Mouse (Mus musculus): ENCODE data around the gene Sox6. TPM values are rescaled to one million over a fixed set of nuclear protein-coding genes. Genes with fewer than 3 reads are reported as not detected.
"Not testable (repeated sequence)": the region's sequence is repeated elsewhere in the genome, so short reads cannot be mapped to it uniquely, and the experiment has no call there.

Gene Sox6
- total RNA-seq, 2 experiments from 2014 or later, result 11.1 to 23.8 TPM

GRCm38 (mm10) chr7:115669207-115670004 is 369.2 kb downstream of the Sox6 start:
- no peak for DNase-seq (ENCODE audit: low spot score in 2 of 2)

- no peak for DNase-seq (ENCODE audit: low spot score in 2 of 2)
These were observed 371.8 kb downstream of the Sox6 start for GRCm38 (mm10) chr7:115666686-115667382.

- DNase-seq (ENCODE audit: low spot score in 2 of 2), result no peak
These were observed 375.2 kb downstream of the Sox6 start for GRCm38 (mm10) chr7:115663399-115663798.

- DNase-seq (ENCODE audit: low spot score in 2 of 2), result no peak
These were observed 376.5 kb downstream of the Sox6 start for GRCm38 (mm10) chr7:115662121-115662520.

GRCm38 (mm10) chr7:115646696-115647095 is 391.9 kb downstream of the Sox6 start:
- no peak for DNase-seq (ENCODE audit: low spot score in 2 of 2)

GRCm38 (mm10) chr7:115645971-115646447 is 392.6 kb downstream of the Sox6 start:
- no peak for DNase-seq (ENCODE audit: low spot score in 2 of 2)

- no peak for DNase-seq (ENCODE audit: low spot score in 2 of 2)
These were observed 393.2 kb downstream of the Sox6 start for GRCm38 (mm10) chr7:115645272-115645970.

GRCm38 (mm10) chr7:115630691-115631090 is 407.9 kb downstream of the Sox6 start:
- DNase-seq (ENCODE audit: low spot score in 2 of 2), result no peak

GRCm38 (mm10) chr7:115630287-115630686 is 408.3 kb downstream of the Sox6 start:
- no peak for DNase-seq (ENCODE audit: low spot score in 2 of 2)

GRCm38 (mm10) chr7:115628766-115629165 is 409.8 kb downstream of the Sox6 start:
- DNase-seq (ENCODE audit: low spot score in 2 of 2), result no peak

- DNase-seq (ENCODE audit: low spot score in 2 of 2), result no peak
These were observed 412.6 kb downstream of the Sox6 start for GRCm38 (mm10) chr7:115625956-115626355.

GRCm38 (mm10) chr7:115624907-115625552 is 413.6 kb downstream of the Sox6 start:
- DNase-seq (ENCODE audit: low spot score in 2 of 2), result no peak

- no peak for DNase-seq (ENCODE audit: low spot score in 2 of 2)
These were observed 414.1 kb downstream of the Sox6 start for GRCm38 (mm10) chr7:115624451-115624850.

GRCm38 (mm10) chr7:115615697-115616237 is 422.8 kb downstream of the Sox6 start:
- DNase-seq (ENCODE audit: low spot score in 2 of 2), result no peak

- no peak for DNase-seq (ENCODE audit: low spot score in 2 of 2)
These were observed 431.1 kb downstream of the Sox6 start for GRCm38 (mm10) chr7:115607485-115607884.

- not testable (repeated sequence) for DNase-seq (ENCODE audit: low spot score in 2 of 2)
These were observed 432.5 kb downstream of the Sox6 start for GRCm38 (mm10) chr7:115606125-115606524.

GRCm38 (mm10) chr7:115604883-115605282 is 433.7 kb downstream of the Sox6 start:
- no peak for DNase-seq (ENCODE audit: low spot score in 2 of 2)

GRCm38 (mm10) chr7:115597376-115597775 is 441.2 kb downstream of the Sox6 start:
- no peak for DNase-seq (ENCODE audit: low spot score in 2 of 2)

GRCm38 (mm10) chr7:115580461-115580860 is 458.1 kb downstream of the Sox6 start:
- no peak for DNase-seq (ENCODE audit: low spot score in 2 of 2)

GRCm38 (mm10) chr7:115579826-115580225 is 458.8 kb downstream of the Sox6 start:
- no peak for DNase-seq (ENCODE audit: low spot score in 2 of 2)

- DNase-seq (ENCODE audit: low spot score in 2 of 2), result no peak
These were observed 462.2 kb downstream of the Sox6 start for GRCm38 (mm10) chr7:115576387-115576786.

All from adrenal gland, adult 18-20 months (tissue).